Mouse (Mus musculus) thymus, postnatal 4 days (tissue): Measurements from ENCODE around the gene Tubb4b.

ENCODE experiments used
- DNase-seq: peaks from one replicate; pipeline ENCODE4 v3.0.0; 2021

Gene Tubb4b

GRCm38 (mm10) chr2:25221331-25221772 lies 3.1 kb downstream of the Tubb4b start:
- no peak for DNase-seq

GRCm38 (mm10) chr2:25218445-25218844 lies 6.1 kb downstream of the Tubb4b start, which contains the start of gene Fam166a:
Gene Fam166a, plus strand, starts transcription at chr2:25218745.
- DNase-seq: no peak

GRCm38 (mm10) chr2:25217666-25218065 lies 6.8 kb downstream of the Tubb4b start:
- no peak for DNase-seq

GRCm38 (mm10) chr2:25214444-25214843 lies 10.1 kb downstream of the Tubb4b start, which contains the start of gene Stpg3:
Gene Stpg3, minus strand, starts transcription at chr2:25214637.
- no peak for DNase-seq

- DNase-seq: no peak
Measured at GRCm38 (mm10) chr2:25213266-25213865, 11.1 kb downstream of the Tubb4b start.

- DNase-seq: peak; percentile 91
Measured at GRCm38 (mm10) chr2:25211121-25211670, 13.3 kb downstream of the Tubb4b start, which contains the start of gene Nelfb. Gene Nelfb, minus strand, starts transcription at chr2:25211489.

GRCm38 (mm10) chr2:25210686-25211085 lies 13.8 kb downstream of the Tubb4b start:
- no peak for DNase-seq

GRCm38 (mm10) chr2:25207593-25207992 lies 16.9 kb downstream of the Tubb4b start:
- no peak for DNase-seq

- no peak for DNase-seq
Measured at GRCm38 (mm10) chr2:25203631-25204214, 20.8 kb downstream of the Tubb4b start.

GRCm38 (mm10) chr2:25200631-25201030 lies 23.9 kb downstream of the Tubb4b start:
- no peak for DNase-seq

GRCm38 (mm10) chr2:25197946-25198345 lies 26.6 kb downstream of the Tubb4b start:
- DNase-seq: no peak

- no peak for DNase-seq
Measured at GRCm38 (mm10) chr2:25197191-25197590, 27.3 kb downstream of the Tubb4b start.

- peak; percentile 75 for DNase-seq
Measured at GRCm38 (mm10) chr2:25196172-25196954, 28.1 kb downstream of the Tubb4b start, which contains the start of gene Tor4a. Gene Tor4a, minus strand, starts transcription at chr2:25196886.

GRCm38 (mm10) chr2:25195211-25196156 lies 29.0 kb downstream of the Tubb4b start:
- DNase-seq: peak; percentile 79

GRCm38 (mm10) chr2:25194486-25195171 lies 29.9 kb downstream of the Tubb4b start:
- DNase-seq: peak; percentile 57

GRCm38 (mm10) chr2:25194006-25194405 lies 30.5 kb downstream of the Tubb4b start:
- DNase-seq: no peak

GRCm38 (mm10) chr2:25193330-25193770 lies 31.2 kb downstream of the Tubb4b start:
- peak; percentile 86 for DNase-seq

- DNase-seq: no peak
Measured at GRCm38 (mm10) chr2:25187841-25188240, 36.7 kb downstream of the Tubb4b start.

- no peak for DNase-seq
Measured at GRCm38 (mm10) chr2:25186575-25186930, 37.9 kb downstream of the Tubb4b start.

GRCm38 (mm10) chr2:25185625-25186574 lies 38.6 kb downstream of the Tubb4b start:
- DNase-seq: peak; percentile 81
